ENCODE assay signal across 25 mouse cellular contexts in the genomic region with DNA sequence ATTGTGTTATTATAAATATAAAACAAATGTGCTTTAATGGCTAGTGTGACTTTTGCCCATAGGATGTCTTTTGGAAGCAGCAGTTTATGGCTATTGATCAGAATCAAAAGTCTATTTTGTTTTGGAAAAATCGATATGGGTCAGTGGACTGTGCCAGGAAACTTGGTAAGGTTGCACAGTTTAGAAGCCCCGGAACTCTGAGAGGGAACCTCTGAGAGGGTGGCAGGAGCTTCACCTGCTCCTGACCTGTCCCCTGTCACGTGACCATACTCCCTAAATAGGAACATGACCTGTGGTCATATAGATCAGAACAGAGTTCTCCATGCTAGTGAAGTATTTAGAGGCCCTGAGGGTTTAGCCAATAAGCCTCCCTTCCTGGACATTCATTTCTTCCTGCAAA.
"Had no signal": no experiment of that assay in that cellular context is flagged by ENCODE, and none has a peak within 500 bp of the region (broad histone marks: within the 10 kb centered on the region; RNA-seq: fewer than 3 reads in every experiment).

No protein-coding gene starts in this region.

- H3K9ac ChIP-seq: forebrain, postnatal 0 days; heart, embryonic 13.5 days; heart, embryonic 15.5 days; hindbrain, embryonic 13.5 days; hindbrain, embryonic 15.5 days; intestine, embryonic 15.5 days; kidney, embryonic 15.5 days; limb, embryonic 13.5 days; limb, embryonic 15.5 days had no signal

- H3K27ac ChIP-seq: heart, adult 2 months; heart, embryonic 13.5 days; heart, embryonic 15.5 days; hindbrain, embryonic 13.5 days; hindbrain, embryonic 15.5 days; hindbrain, postnatal 0 days; intestine, embryonic 15.5 days; kidney, embryonic 15.5 days; kidney, postnatal 0 days; limb, embryonic 13.5 days; limb, embryonic 15.5 days had no signal

- H3K27me3 ChIP-seq: heart, embryonic 13.5 days; heart, embryonic 15.5 days; hindbrain, embryonic 13.5 days; hindbrain, embryonic 15.5 days; intestine, embryonic 15.5 days; kidney, embryonic 15.5 days; limb, embryonic 13.5 days; limb, embryonic 15.5 days had no signal

- H3K4me3 ChIP-seq: heart, adult 2 months; heart, embryonic 13.5 days; heart, embryonic 15.5 days; hindbrain, embryonic 13.5 days; hindbrain, embryonic 15.5 days; intestine, embryonic 15.5 days; kidney, embryonic 15.5 days; limb, embryonic 13.5 days; limb, embryonic 15.5 days had no signal

- H3K9me3 ChIP-seq: heart, embryonic 13.5 days; heart, embryonic 15.5 days; hindbrain, embryonic 13.5 days; hindbrain, embryonic 15.5 days; intestine, embryonic 15.5 days; kidney, embryonic 15.5 days; limb, embryonic 13.5 days; limb, embryonic 15.5 days had no signal

- ATAC-seq: forebrain, postnatal 0 days; intestine, embryonic 15.5 days; intestine, postnatal 0 days had no signal

- H3K4me2 ChIP-seq: heart, embryonic 11.5 days; heart, embryonic 13.5 days; heart, embryonic 15.5 days; hindbrain, embryonic 13.5 days; hindbrain, embryonic 15.5 days; intestine, embryonic 15.5 days; kidney, embryonic 15.5 days; limb, embryonic 13.5 days; limb, embryonic 15.5 days had no signal

- DNase-seq: forebrain, postnatal 0 days; gastrocnemius, postnatal 14 days; gastrocnemius, postnatal 36 days; heart, adult 2 months; heart, postnatal 14 days; heart, postnatal 36 days; kidney, adult 18-20 months; kidney, adult 9 months; kidney, postnatal 14 days; kidney, postnatal 36 days; layer of hippocampus, adult 9-11 months; layer of hippocampus, postnatal 36 days; left cerebral cortex, postnatal 4 days had no signal

- H3K4me1 ChIP-seq: heart, embryonic 13.5 days; heart, embryonic 15.5 days; hindbrain, embryonic 13.5 days; hindbrain, embryonic 15.5 days; intestine, embryonic 15.5 days; kidney, embryonic 15.5 days; limb, embryonic 13.5 days; limb, embryonic 15.5 days had no signal
